Mouse (Mus musculus): ENCODE data around the gene Prpf8. TPM values are rescaled to one million over a fixed set of nuclear protein-coding genes. Genes with fewer than 3 reads are reported as not detected.
"Not testable (repeated sequence)": the region's sequence is repeated elsewhere in the genome, so short reads cannot be mapped to it uniquely, and the experiment has no call there.

Prpf8 gene
- polyA plus RNA-seq, 1 experiment from 2014 or later: 19.7 TPM

- 39% methylated on average over 9 of the region's 9 CpGs for WGBS
- Histone ChIP-seq H3K27me3 (replicated peaks; ENCODE audit: insufficient read depth, low read length) (no peaks in the 10 kb centered on the region), H3K27ac (ENCODE audit: low read length) (peak overlapping the region; percentile 75), H3K9ac (replicated peaks; ENCODE audit: low read depth) (peak overlapping the region; percentile 16; the same call in 1 of the 2 replicates), H3K4me1 (ENCODE audit: insufficient read depth, low read depth, low read length) (peaks cover 26% of the 10 kb centered on the region; the same call in 1 of the 2 replicates), H3K4me2 (replicated peaks; ENCODE audit: low read depth, low read length) (no peak overlapping the region), H3K4me3 (ENCODE audit: low read depth, low read length) (no peak overlapping the region), H3K36me3 (ENCODE audit: insufficient read depth, low read length) (no peaks in the 10 kb centered on the region), H3K9me3 (ENCODE audit: low read length) (no peaks in the 10 kb centered on the region)
- peak; percentile 85 for DNase-seq (ENCODE audit: low spot score)
- peak; percentile 51 for ATAC-seq
- no peak for TF ChIP-seq CTCF (IDR thresholded peaks at IDR 0.05)
These were observed 65.4 kb downstream of the Prpf8 start for GRCm38 (mm10) chr11:75551961-75552441.

- DNase-seq (ENCODE audit: low spot score) (no peak), ATAC-seq (no peak)
- Histone ChIP-seq H3K36me3 (ENCODE audit: insufficient read depth, low read length) (no peaks in the 10 kb centered on the region), H3K9me3 (ENCODE audit: low read length) (no peaks in the 10 kb centered on the region), H3K4me1 (ENCODE audit: insufficient read depth, low read depth, low read length) (peaks cover 26% of the 10 kb centered on the region; the same call in 1 of the 2 replicates), H3K9ac (replicated peaks; ENCODE audit: low read depth) (no peak overlapping the region), H3K27me3 (replicated peaks; ENCODE audit: insufficient read depth, low read length) (no peaks in the 10 kb centered on the region), H3K4me3 (ENCODE audit: low read depth, low read length) (no peak overlapping the region), H3K27ac (ENCODE audit: low read length) (0 out of 2 replicates have a peak overlapping the region, but pooled peaks have one; percentile 75), H3K4me2 (replicated peaks; ENCODE audit: low read depth, low read length) (no peak overlapping the region)
- 43% methylated on average over 7 of the region's 7 CpGs for WGBS
- TF ChIP-seq CTCF (IDR thresholded peaks at IDR 0.05): no peak
- no peak for TF ChIP-seq EP300 (IDR thresholded peaks at IDR 0.05)
These were observed 66.4 kb downstream of the Prpf8 start for GRCm38 (mm10) chr11:75552906-75553482.

- not testable (repeated sequence) for H3K9me3 ChIP-seq (ENCODE audit: low read length); ATAC-seq; H3K4me3 ChIP-seq (ENCODE audit: low read depth, low read length); H3K9ac ChIP-seq (replicated peaks; ENCODE audit: low read depth); H3K4me2 ChIP-seq (replicated peaks; ENCODE audit: low read depth, low read length); H3K27me3 ChIP-seq (replicated peaks; ENCODE audit: insufficient read depth, low read length); H3K27ac ChIP-seq (ENCODE audit: low read length); DNase-seq (ENCODE audit: low spot score); H3K36me3 ChIP-seq (ENCODE audit: insufficient read depth, low read length)
- H3K4me1 ChIP-seq (ENCODE audit: insufficient read depth, low read depth, low read length): peaks cover 16% of the 10 kb centered on the region; the same call in 1 of the 2 replicates
- 94% methylated on average over 6 of the region's 6 CpGs for WGBS
- TF ChIP-seq CTCF (IDR thresholded peaks at IDR 0.05): peak; percentile 22; the same call in 1 of the 2 replicates
These were observed 69.4 kb downstream of the Prpf8 start for GRCm38 (mm10) chr11:75556006-75556405.

- Histone ChIP-seq H3K27ac (ENCODE audit: low read length) (no peak overlapping the region), H3K4me1 (ENCODE audit: insufficient read depth, low read depth, low read length) (peaks cover 6% of the 10 kb centered on the region; the same call in 1 of the 2 replicates), H3K4me3 (ENCODE audit: low read depth, low read length) (no peak overlapping the region), H3K4me2 (replicated peaks; ENCODE audit: low read depth, low read length) (no peak overlapping the region), H3K36me3 (ENCODE audit: insufficient read depth, low read length) (no peaks in the 10 kb centered on the region), H3K9me3 (ENCODE audit: low read length) (no peaks in the 10 kb centered on the region), H3K27me3 (replicated peaks; ENCODE audit: insufficient read depth, low read length) (no peaks in the 10 kb centered on the region), H3K9ac (replicated peaks; ENCODE audit: low read depth) (no peak overlapping the region)
- DNase-seq (ENCODE audit: low spot score): no peak
- no peak for TF ChIP-seq CTCF (IDR thresholded peaks at IDR 0.05)
- WGBS: 90% methylated on average over 6 of the region's 6 CpGs
- no peak for ATAC-seq
These were observed 70.5 kb downstream of the Prpf8 start for GRCm38 (mm10) chr11:75557142-75557541.

- no peak overlapping the region for H3K4me3 ChIP-seq (ENCODE audit: low read depth, low read length)
- H3K4me2 ChIP-seq (replicated peaks; ENCODE audit: low read depth, low read length): no peak overlapping the region
- no peaks in the 10 kb centered on the region for H3K4me1 ChIP-seq (ENCODE audit: insufficient read depth, low read depth, low read length)
- 80% methylated on average over 1 of the region's 1 CpGs for WGBS
- no peak overlapping the region for H3K9ac ChIP-seq (replicated peaks; ENCODE audit: low read depth)
- no peak overlapping the region for H3K27ac ChIP-seq (ENCODE audit: low read length)
- DNase-seq (ENCODE audit: low spot score) (no peak), ATAC-seq (no peak)
- TF ChIP-seq CTCF (IDR thresholded peaks at IDR 0.05) (peak; percentile 56), EP300 (IDR thresholded peaks at IDR 0.05) (no peak)
- H3K36me3 ChIP-seq (ENCODE audit: insufficient read depth, low read length): no peaks in the 10 kb centered on the region
- H3K9me3 ChIP-seq (ENCODE audit: low read length): no peaks in the 10 kb centered on the region
- no peaks in the 10 kb centered on the region for H3K27me3 ChIP-seq (replicated peaks; ENCODE audit: insufficient read depth, low read length)
These were observed 71.5 kb downstream of the Prpf8 start for GRCm38 (mm10) chr11:75558101-75558500.

MicroRNA genes within 50 kb of the gene (microRNA counts, 519-probe panel; counts per million panel counts)
- 6,782 counts per million, percentile 90 among the panel's probes with 10 or more counts for microRNA mmu-miR-22

Small RNAs within 50 kb of the gene (microRNA-seq; reads per million reads assigned to microRNA genes)
- 13,736 reads per million, percentile 95 among the genes with 10 or more reads in this experiment for gene Mir22
- gene Mir3971: not detected

Other genes with a start within 250 kb of the Prpf8 start
- 44.7 and 52.3 TPM in 2 replicates for gene Rpa1, start 138.5 kb upstream of the Prpf8 start, polyA plus RNA-seq (2015; fragmentation: Nextera tagmentation; extraction: Ambion mirVana)
- 6.4 and 6.6 TPM in 2 replicates for gene Smyd4, start 138.4 kb upstream of the Prpf8 start, polyA plus RNA-seq (2015; fragmentation: Nextera tagmentation; extraction: Ambion mirVana)
- 58.0 and 64.2 TPM in 2 replicates for gene Serpinf1, start 64.1 kb upstream of the Prpf8 start, polyA plus RNA-seq (2015; fragmentation: Nextera tagmentation; extraction: Ambion mirVana)
- gene Serpinf2, start 47.2 kb upstream of the Prpf8 start, polyA plus RNA-seq (2015; fragmentation: Nextera tagmentation; extraction: Ambion mirVana): 0.14 and 0.19 TPM in 2 replicates
- 5.9 and 7.2 TPM in 2 replicates for gene Wdr81, start 32.1 kb upstream of the Prpf8 start, polyA plus RNA-seq (2015; fragmentation: Nextera tagmentation; extraction: Ambion mirVana)
- 6.1 and 8.7 TPM in 2 replicates for gene Tlcd2, start 25.1 kb upstream of the Prpf8 start, polyA plus RNA-seq (2015; fragmentation: Nextera tagmentation; extraction: Ambion mirVana)
- gene Rilp, start 23.3 kb downstream of the Prpf8 start, polyA plus RNA-seq (2015; fragmentation: Nextera tagmentation; extraction: Ambion mirVana): 12.4 and 15.7 TPM in 2 replicates
- gene Scarf1, start 26.7 kb downstream of the Prpf8 start, polyA plus RNA-seq (2015; fragmentation: Nextera tagmentation; extraction: Ambion mirVana): 18.5 and 21.2 TPM in 2 replicates
- gene Slc43a2, start 44.9 kb downstream of the Prpf8 start, polyA plus RNA-seq (2015; fragmentation: Nextera tagmentation; extraction: Ambion mirVana): 18.2 and 24.0 TPM in 2 replicates
- 71.1 and 74.4 TPM in 2 replicates for gene Pitpna, start 101.3 kb downstream of the Prpf8 start, polyA plus RNA-seq (2015; fragmentation: Nextera tagmentation; extraction: Ambion mirVana)
- gene Inpp5k, start 144.2 kb downstream of the Prpf8 start, polyA plus RNA-seq (2015; fragmentation: Nextera tagmentation; extraction: Ambion mirVana): 60.2 and 71.4 TPM in 2 replicates
- 88.5 and 102 TPM in 2 replicates for gene Myo1c, start 163.7 kb downstream of the Prpf8 start, polyA plus RNA-seq (2015; fragmentation: Nextera tagmentation; extraction: Ambion mirVana)
- 83.8 and 90.3 TPM in 2 replicates for gene Crk, start 192.4 kb downstream of the Prpf8 start, polyA plus RNA-seq (2015; fragmentation: Nextera tagmentation; extraction: Ambion mirVana)
- 453 and 499 TPM in 2 replicates for gene Ywhae, start 246.1 kb downstream of the Prpf8 start, polyA plus RNA-seq (2015; fragmentation: Nextera tagmentation; extraction: Ambion mirVana)